Mouse (Mus musculus) CH12.LX (cell line): Measurements from ENCODE around the gene Sgo2a.

Experiments
- CTCF ChIP-seq, 2 experiments: IDR thresholded peaks in 1 of 2; conservative IDR thresholded peaks in 1 of 2; 2 replicates each; pipeline ENCODE4 v1.5.1; 2011 to 2012; ENCODE audit warnings: low read depth in 2 of 2, low read length in 2 of 2, improper control_type of control experiment in 1 of 2, inconsistent platforms in 1 of 2, mild to moderate bottlenecking in 1 of 2, moderate library complexity in 1 of 2
- MAZ ChIP-seq: IDR thresholded peaks from 2 replicates; pipeline ENCODE4 v1.6.1; 2012; ENCODE audit warnings: low read depth, mild to moderate bottlenecking, inconsistent platforms, low read length, improper control_type of control experiment, moderate library complexity
- POLR2AphosphoS2 ChIP-seq: IDR thresholded peaks from 2 replicates; pipeline ENCODE4 v1.6.1; 2011; ENCODE audit warnings: low read depth, low read length, improper control_type of control experiment
- RCOR1 ChIP-seq: conservative IDR thresholded peaks from 2 replicates; pipeline ENCODE4 v1.6.1; 2012; ENCODE audit warnings: low read depth, mild to moderate bottlenecking, inconsistent platforms, low read length, improper control_type of control experiment

- TF ChIP-seq POLR2AphosphoS2 (no peak), CTCF (conservative IDR thresholded peaks at IDR 0.05 in 1 of 2, IDR thresholded peaks at IDR 0.05 in 1 of 2; ENCODE audit: low read depth in 2 of 2, low read length in 2 of 2) (peak; percentile 85 to 92), RCOR1 (no peak), MAZ (no peak)
Measured at GRCm38 (mm10) chr1:58031160-58031769, 35.5 kb downstream of the Sgo2a start.
